Mouse (Mus musculus) 3T3-L1 (cell line): ENCODE measurements around the gene Vat1.
A peak's percentile ranks its signal among the peaks of the same experiment; 100 is the strongest.
"Not testable (repeated sequence)": the region's sequence is repeated elsewhere in the genome, so short reads cannot be mapped to it uniquely, and the experiment has no call there.

Source experiments
- DNase-seq: peaks from one replicate; pipeline ENCODE4 v3.0.0-alpha.2; 2015; ENCODE audit warnings: low read depth, low spot score

Gene Vat1

DNA sequence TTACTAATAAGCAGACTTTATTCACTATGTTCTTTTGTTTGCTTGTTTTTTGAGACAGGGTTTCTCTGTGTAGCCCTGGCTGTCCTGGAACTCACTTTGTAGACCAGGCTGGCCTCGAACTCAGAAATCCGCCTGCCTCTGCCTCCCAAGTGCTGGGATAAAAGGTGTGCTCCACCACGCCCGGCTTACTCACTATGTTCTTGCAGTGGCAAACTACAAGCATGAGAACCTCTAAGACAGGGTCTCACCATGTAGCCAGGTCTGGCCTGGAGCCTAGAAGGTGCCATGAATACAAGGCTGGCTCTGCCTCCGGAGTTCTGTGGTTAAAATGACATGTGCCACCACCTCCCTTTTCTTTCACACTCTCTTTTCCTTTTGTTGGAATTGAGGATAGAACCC lies 521 bp upstream of the Vat1 start:
- DNase-seq: not testable (repeated sequence)

DNA sequence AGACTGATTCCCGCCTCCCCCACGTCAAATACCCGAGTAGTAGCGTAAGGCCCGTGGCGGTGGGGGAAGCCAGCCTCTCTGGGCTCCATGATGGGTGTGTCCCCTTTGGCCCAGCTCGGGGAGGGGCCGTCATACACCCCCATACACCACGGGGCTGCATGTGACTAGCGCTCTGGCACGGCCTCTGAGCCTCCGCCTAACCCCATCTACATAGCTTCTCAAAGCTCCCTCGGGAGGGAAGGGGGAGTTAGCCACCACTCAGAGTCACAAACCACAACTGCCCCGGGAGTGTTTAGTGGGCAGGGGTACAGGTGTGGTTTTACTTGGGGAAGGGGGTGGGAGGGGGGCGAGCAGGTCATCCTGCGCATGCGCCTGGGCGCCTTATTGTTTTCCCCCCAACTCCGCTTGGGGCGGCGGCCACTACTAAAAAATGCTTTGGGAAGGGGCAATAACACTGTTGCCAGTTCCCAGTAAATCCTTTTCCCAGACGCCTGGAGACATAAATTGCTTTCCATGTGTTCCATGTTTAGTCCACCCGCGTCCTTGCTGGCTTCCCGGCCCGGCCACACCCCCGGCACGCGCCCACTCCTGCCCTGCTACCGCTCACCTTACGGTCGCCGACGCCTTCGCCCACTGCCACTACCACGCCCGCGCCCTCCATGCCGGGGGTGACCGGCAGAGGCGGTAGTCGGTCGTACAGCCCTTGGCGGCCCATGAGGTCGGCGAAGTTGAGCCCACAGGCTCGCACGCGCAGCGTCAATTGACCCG lies 745 bp downstream of the Vat1 start:
- DNase-seq: peak; percentile 90

DNA sequence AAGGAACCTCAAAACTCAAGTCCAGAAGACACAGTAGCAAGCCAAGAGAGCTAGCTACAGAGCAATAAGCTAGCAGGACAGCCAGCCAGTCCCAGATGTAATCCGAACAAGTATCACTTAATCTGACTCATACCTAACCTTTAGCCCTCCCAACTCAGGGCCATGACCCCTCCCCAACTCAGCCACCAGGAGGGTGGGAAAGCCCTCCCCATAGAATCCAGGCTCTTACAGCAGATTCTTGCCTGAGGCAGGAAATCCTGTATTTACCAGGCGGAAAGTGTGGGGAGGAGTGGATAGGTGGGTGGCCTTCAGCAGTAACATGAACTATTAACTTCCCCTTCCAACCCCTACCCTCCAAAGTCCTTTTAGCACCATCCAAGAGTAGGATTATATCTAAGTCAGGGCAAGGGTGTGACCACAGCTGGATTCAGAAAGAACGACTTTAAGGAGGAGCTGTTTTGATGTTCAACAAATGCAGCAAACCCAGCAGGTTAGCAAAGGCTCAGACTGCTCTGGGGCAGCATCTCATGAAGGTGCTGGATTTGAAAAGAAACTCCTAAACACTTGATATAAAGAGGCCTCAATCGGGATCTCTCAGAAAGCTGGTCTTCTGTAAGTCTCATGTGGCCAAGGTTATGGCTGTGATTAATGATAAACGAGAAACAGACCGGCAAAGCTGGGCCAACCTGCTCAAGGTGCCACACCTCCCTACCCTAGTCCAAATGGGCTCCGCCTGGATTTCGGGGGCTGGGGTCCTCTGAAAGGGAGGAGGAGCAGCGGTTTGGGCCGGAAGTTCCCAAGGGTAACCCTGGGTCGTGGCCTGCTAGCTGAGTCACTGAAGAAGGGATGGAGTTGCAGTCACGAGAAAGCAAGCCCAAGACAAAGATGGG lies 1.6 kb downstream of the Vat1 start, which contains the start of gene Rnd2:
TSS of gene Rnd2 (plus strand) at position 789 of the 890 bp plus-strand sequence.
- peak; percentile 62 for DNase-seq

DNA sequence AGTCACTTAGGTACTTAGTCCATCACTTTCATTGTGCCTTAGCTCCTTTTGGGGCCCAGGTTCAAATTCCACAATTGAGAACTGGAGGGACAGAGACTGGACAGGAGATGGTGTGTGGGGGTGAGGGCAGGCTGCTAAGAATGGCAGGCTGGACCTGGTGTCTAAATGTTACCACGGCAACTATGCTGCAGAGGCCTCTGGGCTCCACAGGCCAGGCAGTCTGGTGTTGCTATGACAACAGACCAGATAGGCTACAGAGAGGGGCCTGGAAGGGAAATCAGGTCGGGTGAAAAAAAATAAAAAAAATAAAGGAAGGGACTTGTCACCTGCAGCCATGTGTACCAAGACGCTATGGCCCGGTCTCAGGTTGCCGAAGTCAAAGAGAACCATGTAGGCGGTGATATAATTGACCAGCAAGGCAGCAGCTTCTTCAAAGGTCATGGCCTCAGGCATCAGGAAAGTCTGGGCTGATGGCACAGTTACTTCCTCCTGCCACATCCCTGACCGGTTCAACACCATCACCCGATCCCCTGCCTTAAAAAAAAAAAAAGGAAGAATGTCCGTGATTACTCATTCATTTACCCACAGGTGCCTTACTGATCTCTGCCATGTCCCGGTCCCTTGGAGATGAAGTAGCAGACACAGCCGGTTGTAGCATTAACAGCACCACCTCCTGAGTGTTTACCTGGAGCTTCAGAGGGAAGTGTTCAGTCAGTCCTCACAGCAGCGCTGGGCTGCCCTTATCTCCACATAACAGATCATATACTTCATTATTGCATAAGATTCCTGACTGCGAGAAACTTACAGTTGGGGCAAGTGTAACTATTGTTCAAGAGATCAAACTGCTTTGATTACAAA lies 3.2 kb downstream of the Vat1 start:
- no peak for DNase-seq

DNA sequence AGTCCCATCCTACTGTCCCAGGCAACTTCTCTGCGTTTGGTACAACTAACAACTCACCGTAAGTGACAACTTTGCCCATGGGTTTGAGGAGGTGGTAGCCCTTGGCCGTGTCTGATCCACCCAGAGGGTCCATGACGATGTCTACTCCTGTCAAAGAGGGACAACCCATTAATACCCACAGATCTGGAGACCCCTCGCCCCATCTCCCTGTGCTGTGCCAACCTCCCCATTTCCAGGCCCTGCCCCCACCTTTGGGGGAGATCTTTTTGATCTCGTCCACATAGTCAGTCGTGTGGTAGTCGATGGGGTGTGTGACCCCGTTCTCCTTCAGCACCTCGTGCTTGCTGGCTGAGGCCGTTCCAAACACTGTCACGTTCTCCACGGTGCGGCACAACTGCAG lies 3.9 kb downstream of the Vat1 start:
- DNase-seq: no peak

DNA sequence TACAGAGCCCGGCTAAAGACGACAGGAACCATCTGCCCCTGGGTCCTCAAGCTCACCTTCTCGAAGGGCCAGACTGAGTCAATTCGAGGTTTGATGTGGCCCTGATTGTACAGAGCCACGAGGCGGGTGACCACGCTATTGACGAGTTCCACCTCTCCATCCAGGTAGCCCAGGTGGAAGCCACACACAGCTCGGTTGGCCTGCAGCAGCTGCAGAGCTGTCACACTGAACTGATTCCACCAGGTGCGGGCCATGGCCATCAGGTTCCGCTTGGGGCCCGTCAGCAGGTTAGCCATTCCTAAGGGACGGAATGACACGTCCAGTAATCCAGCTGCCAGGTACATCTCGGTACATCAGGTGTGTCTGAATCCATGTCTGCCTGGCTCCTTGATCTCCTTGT lies 5.7 kb downstream of the Vat1 start:
- DNase-seq: no peak

DNA sequence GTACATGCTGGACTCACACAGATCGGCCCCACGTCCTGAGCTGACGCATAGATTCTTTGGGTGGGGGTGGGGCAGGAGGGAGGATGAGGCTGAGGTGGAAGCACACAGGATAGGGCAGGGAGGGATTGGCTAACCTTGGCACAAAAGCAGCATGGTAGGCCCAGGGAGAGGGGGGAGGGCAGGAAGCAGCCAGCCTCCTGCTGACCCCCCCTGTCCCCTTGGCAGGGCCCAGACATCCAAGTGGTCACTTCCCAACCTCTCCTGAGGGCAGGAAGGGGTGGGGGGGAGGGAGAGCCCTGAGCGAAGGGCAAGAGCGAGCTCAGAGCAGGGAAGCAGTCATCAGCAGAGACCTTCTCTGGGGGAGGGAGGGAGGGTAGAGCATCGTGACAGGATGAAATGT lies 6.3 kb downstream of the Vat1 start:
- no peak for DNase-seq

DNA sequence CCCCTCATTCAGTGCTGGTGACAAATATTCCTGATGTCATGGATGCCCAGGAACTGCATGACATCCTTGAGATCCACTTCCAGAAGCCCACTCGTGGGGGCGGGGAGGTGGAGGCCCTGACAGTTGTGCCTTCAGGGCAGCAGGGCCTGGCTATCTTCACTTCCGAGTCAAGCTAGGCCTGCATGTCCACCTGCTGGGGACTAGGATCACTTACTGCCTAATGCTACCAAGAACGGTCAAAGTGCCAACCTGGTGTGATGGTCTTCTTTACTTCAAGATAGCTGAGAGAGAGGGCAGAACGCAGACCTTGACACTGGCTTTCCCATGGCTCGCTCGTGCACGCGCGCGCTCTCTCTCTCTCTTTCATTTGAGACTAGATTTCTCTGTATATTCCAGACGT lies 7.8 kb downstream of the Vat1 start:
- DNase-seq: no peak

DNA sequence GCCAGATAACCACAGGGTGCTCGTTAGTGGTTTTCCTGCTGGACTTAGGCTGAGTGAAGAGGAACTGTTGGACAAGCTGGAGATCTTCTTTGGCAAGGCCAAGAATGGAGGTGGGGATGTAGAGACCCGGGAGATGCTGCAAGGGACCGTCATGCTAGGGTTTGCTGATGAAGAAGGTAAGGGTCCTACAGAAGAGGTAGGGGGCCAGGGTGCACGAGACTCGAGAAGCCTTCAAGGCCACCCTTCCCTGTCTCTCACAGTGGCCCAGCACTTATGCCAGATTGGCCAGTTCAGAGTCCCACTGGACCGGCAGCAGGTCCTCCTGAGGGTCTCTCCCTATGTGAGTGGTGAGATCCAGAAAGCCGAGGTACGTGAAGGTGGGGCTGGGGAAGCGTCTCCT lies 8.4 kb downstream of the Vat1 start:
- DNase-seq: no peak

DNA sequence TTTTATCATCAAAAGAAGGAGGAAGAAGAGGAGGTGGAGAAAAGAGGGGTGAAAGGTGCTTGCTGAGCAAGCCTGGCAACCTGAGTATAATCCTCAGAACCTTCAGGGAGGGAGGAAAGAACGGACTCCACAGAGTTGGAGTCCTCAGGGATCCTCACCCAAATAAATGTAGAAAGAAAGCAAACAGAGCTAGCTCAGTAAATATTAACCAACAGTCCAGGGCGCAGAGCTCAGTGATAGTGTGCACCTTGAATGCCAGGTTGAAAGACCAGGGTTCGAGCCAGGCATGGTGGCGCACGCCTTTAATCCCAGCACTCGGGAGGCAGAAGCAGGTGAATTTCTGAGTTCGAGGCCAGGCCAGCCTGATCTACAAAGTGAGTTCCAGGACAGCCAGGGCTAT lies 10.4 kb downstream of the Vat1 start:
- no peak for DNase-seq

DNA sequence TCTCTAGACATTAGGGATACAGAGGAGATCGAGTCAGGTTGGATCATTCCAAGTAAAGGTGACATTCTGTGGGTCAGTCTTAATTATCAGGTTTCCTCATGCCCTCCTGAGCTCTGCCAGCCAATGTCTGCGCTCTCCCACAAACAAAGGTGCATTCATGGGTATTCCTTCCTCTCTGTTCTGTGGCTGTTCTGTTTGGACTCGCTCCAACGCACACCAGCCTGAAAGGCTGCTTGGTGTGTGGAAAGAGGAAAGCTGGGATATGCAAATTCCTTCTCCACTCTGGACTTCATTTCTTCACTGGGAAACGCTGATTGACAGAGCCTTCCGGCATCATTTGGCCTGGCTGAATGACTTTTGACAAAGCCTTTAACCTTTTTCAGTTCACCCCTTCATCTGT lies 11.3 kb downstream of the Vat1 start:
- DNase-seq: peak; percentile 54

DNA sequence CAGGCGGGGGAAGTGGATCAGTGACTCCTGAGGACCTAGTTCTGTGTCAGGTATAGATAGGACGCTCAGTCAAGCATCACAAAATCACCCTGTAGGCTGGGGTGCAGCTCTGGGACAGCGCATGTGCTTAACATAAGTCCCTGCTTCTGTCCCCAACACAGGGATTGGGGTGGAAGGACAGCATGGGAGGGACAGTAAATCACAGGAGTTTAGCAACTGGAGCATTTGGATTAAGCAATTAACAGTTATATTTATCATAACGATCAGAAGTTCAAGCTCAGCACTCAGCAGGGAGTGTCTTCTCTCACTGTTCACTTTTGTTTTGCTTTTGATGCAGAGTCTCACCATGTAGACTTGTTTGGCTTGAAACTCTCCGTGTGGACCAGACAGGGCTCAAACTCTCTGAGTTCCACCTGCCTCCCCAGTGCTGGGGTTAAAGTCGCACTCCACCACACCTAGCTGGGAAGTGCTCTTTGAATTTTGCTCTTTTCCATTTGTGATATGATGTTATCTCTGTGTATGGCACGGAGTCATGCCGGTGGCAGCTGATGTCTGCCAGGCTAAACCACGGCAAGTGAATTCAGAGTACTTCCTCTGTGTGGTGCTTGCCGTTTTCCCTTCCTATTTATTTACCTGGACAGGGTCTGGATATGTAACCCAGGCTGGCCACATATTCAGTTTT lies 13.8 kb downstream of the Vat1 start:
- no peak for DNase-seq

DNA sequence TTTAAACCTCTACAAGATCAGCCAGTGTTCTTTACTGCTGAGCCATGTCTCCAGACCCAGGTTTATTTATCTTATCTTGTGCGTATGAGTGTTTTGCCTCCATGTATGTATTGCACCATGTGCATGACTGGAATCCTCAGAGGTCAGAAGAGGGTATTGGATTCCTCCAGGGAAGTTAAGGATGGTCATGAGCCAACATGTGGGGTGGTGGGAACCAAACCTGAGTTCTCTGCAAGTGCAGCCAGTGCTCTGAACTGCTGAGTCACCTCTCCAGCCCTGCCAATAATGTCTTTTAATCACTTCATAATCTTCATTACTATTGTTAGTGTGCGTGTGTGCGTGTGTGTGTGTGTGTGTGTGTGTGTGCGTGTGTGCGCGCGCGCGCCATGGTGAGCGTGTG lies 14.5 kb downstream of the Vat1 start:
- DNase-seq: peak; percentile 34

DNA sequence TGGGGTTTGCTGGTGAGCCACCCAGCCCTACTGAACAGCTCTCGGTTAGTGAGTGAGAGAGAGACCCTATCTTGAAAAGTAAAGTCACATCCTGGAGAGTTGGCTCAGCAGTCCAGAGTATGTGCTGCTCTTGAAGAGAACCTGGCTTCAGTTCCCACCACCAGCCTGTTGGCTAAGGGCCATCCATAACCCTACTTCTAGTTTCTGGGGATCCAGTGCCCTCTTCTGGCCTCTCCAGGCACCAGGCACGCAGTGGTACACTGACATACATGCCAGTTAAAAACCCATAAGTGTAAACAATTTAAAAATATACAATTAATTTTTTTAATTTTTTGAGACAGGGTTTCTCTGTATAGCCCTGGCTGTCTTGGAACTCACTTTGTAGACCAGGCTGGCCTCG lies 15.6 kb downstream of the Vat1 start:
- DNase-seq: peak; percentile 60

DNA sequence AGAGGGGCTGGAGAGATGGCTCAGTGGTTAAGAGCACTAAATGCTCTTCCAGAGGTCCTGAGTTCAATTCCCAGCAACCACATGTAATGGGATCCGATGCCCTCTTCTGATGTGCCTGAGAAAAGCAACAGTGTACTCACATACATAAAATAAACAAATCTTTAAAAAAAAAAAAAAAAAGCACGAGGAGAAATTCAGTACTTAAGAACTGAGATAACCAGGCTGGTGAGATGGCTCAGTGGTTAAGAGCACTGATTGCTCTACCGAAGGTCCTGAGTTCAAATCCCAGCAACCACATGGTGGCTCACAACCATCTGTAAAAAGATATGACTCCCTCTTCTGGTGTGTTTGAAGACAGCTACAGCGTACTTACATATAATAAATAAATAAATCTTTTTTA lies 16.4 kb downstream of the Vat1 start:
- DNase-seq: not testable (repeated sequence)

DNA sequence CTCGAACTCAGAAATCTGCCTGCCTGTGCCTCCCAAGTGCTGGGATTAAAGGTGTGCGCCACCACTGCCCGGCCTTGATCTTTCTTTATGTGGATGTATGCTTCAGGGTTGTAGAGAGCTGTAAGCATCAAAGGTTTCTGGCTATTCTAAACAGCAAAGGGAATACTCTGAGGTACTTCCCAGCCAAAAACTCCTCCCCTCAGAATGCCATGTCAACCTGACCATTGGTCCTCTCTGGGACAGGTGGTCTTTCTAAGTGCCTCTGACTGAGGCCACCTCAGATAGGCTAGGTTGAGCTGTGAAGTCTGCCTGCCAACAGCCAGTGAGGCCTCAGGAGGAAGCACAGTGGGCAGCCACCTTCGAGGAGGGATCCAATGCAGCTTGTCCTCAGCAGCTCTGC lies 17.1 kb downstream of the Vat1 start:
- peak; percentile 52 for DNase-seq

DNA sequence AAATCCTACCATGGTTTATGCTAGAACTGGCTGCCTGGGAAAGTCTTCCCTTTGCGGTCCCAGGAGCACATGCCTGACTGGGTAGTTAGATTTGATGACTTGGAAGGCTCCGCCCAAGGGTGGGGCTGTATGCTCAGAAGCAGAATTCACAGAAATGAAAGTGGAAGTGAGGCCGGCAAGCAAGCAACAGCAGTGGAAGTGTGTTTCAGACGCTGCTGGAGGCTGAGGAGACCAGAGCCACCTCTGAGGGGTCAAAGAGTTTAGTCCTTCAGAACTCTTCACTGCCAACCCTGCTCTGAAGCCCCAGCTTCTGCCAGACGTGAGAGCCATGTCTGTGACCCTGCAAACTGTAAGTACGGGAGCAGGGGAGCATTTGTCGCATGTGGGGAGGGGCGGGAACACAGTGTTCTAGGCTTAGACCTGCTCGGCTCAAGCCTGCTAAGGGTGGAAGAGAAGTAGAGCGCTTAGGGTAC lies 17.7 kb downstream of the Vat1 start, which contains the start of gene Ifi35:
TSS of gene Ifi35 (plus strand) at position 134 of the 473 bp plus-strand sequence.
- peak; percentile 98 for DNase-seq

DNA sequence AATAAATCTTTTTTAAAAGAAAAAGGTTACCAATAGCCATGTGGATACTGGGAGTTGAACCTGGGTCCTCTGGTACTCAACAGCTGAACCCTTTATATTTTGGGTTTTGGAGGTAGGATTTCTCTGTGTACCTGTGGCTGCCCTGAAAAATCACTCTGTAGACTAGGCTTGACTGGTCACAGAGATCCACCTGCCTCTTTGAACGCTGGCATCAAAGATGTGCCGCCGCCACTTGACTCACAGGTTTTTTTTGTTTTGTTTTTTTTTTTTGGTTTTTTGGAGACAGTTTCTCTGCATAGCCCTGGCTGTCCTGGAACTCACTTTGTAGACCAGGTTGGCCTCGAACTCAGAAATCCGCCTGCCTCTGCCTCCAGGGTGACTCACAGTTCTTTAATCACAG lies 18.2 kb downstream of the Vat1 start:
- no peak for DNase-seq

DNA sequence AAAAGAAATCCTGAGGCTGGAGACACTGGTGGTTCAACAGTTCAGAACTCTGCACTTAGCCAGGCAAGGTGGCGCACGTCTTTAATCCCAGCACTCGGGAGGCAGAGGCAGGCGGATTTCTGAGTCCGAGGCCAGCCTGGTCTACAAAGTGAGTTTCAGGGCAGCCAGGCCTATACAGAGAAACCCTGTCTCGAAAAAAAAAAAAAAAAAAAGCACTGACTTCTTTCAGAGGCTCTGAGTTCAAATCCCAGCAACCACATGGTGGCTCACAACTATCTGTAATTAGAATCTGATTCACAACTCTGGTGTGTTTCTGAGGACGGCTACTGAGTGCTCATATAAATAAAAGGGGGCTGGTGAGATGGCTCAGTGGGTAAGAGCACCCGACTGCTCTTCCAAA lies 19.2 kb downstream of the Vat1 start:
- DNase-seq: not testable (repeated sequence)

DNA sequence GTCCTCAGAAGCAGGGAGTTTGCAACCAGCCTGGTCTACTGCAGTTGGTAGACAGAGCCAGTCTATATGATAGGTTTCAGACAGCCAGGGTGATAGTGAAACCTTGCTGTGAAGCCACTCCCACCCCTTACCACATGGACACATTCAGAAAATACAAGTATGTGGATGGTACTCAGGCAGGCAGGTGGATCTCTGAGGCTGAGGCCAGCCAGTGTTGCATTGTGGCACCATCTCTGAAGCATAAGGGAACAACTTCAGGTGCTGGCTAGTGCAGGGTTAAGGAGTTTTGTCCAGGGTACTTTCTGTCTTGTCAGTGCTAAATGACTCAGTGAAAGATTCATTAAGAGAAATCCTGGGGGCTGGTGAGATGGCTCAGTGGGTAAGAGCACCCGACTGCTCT lies 19.7 kb downstream of the Vat1 start:
- DNase-seq: peak; percentile 50

DNA sequence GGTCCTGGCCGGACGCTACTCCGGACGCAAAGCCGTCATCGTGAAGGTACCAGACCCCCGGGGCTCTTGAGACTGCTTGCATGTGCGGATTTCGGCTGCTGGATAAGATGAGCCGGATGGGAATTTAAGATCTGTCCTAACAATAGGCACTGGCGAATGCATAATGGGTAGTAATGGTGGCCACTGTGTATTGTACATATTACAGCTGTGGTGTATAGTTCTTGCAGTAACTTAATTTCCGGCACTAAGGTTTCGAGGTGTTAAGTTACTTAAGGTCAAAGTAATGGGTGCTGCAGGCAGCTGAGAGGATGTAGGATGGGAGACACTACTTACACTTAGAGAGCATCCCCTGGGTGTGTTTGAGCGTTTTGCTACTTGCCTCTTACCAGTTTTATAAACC lies 23.3 kb downstream of the Vat1 start:
- DNase-seq: peak; percentile 42
